Mouse (Mus musculus) adrenal gland, adult 18-20 months (tissue): ENCODE measurements around the gene Vps13d. TPM values are rescaled to one million over a fixed set of nuclear protein-coding genes. Genes with fewer than 3 reads are reported as not detected.
A peak's percentile ranks its signal among the peaks of the same experiment; 100 is the strongest.

Experiments
- DNase-seq, 2 experiments: peaks; one replicate each; pipeline ENCODE4 v3.0.0; 2021 to 2022; ENCODE audit warnings: low spot score in 2 of 2
- total RNA-seq, 2 experiments: library from RNA; stranded (reverse); gene quantifications; 1 replicate in 1 of 2; 2 replicates in 1 of 2; pipeline ENCODE4 v1.2.3; 2021

The Vps13d gene
- total RNA-seq, 2 experiments from 2014 or later, result 48.1 to 71.3 TPM

- peak; percentile 35 to 55 for DNase-seq
Observed at GRCm38 (mm10) chr4:144949441-144950326, 245.1 kb downstream of the Vps13d start.

- DNase-seq, result peak; percentile 66 to 73
Observed at GRCm38 (mm10) chr4:144947738-144948390, 246.9 kb downstream of the Vps13d start.

GRCm38 (mm10) chr4:144943273-144943672 is 251.5 kb downstream of the Vps13d start:
- no peak for DNase-seq

GRCm38 (mm10) chr4:144942433-144942832 is 252.4 kb downstream of the Vps13d start:
- DNase-seq, result no peak

- no peak for DNase-seq
Observed at GRCm38 (mm10) chr4:144940796-144941462, 253.9 kb downstream of the Vps13d start.

GRCm38 (mm10) chr4:144939847-144940411 is 254.9 kb downstream of the Vps13d start:
- DNase-seq, result no peak

- DNase-seq, result no peak
Observed at GRCm38 (mm10) chr4:144936563-144937154, 258.1 kb downstream of the Vps13d start.

GRCm38 (mm10) chr4:144934501-144934900 is 260.3 kb downstream of the Vps13d start:
- DNase-seq, result no peak

- no peak for DNase-seq
Observed at GRCm38 (mm10) chr4:144931167-144931566, 263.6 kb downstream of the Vps13d start.

- DNase-seq, result peak in 1 of 2 experiments; percentile 61
Observed at GRCm38 (mm10) chr4:144930366-144930765, 264.4 kb downstream of the Vps13d start.

- peak; percentile 44 to 61 for DNase-seq
Observed at GRCm38 (mm10) chr4:144929811-144930221, 265.0 kb downstream of the Vps13d start.

GRCm38 (mm10) chr4:144928693-144929436 is 265.9 kb downstream of the Vps13d start:
- no peak for DNase-seq

Other genes with a start within 250 kb of the Vps13d start
- 10 to 100 TPM in 1 of 2 experiments, 1 to 10 TPM in 1; 8.5 to 18.4 TPM for gene Tnfrsf1b, start 51.9 kb upstream of the Vps13d start, total RNA-seq
- gene Tnfrsf8, start 120.2 kb upstream of the Vps13d start, total RNA-seq, result under 1 TPM; 0.13 to 0.36 TPM